Mouse (Mus musculus) neural tube, embryonic 10.5 days (tissue): ENCODE data around the gene Ugcg.

Source experiments
- DNase-seq: peaks from one replicate; pipeline ENCODE4 v3.0.0-alpha.2; 2017; ENCODE audit warnings: low spot score; ENCODE audit errors: extremely low spot score

The Ugcg gene

DNA sequence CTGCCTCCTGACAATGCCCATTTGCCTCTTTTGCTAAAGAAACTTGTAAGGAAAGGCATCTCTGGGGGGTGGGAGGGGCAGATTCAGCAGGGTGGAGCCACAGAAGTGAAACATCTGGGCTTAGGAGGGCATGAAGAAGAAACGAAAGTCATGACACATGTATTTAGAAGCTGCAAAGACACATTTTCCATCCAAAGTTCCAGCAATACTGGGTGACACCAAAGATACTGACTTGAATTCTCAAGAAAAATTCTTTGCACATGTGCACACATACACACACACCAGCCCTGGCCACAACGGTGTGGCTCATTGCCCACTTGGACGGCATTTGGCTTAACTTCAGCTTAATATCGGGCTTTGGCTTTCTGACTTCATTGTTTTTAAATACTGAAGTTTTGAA, 35.8 kb downstream of the Ugcg start:
- DNase-seq: no peak

DNA sequence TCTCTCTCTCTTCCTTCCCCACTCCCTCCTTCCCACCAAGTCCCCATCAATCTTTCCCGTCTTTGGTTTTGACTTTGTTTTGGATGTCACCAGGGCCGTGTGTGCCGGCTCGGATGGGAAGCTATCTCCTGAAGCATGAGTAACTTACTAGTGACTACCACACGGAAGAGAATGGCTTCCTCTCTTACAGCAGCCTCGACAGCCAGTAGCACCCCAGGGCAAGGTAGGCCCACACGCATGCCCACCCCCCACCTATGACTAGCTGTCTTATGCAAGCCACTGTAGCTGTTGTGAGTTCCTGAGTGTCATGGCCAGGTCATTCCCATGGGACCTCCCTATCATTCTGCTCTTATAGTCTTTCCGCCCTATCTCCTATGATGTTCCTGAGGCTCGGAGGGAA, 38.0 kb downstream of the Ugcg start:
- DNase-seq: no peak

DNA sequence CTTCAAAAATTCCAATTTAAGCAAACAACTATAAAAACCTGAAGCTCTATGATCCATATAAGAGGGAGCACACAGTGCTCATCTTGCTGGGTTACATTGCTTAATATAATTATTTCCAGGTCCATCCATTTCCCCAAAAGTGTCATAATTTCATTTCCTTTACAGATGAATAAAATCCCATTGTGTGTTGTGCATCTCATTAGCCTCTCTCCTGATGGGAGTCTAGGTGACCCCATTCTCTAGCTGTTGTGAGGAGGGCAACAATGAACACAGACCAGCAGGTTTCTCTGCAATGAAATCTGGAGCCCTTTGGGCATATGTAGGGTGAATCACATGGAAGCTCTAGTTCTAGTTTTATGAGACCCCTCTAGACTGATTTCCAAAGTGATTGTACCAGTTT, 39.9 kb downstream of the Ugcg start:
- no peak for DNase-seq

DNA sequence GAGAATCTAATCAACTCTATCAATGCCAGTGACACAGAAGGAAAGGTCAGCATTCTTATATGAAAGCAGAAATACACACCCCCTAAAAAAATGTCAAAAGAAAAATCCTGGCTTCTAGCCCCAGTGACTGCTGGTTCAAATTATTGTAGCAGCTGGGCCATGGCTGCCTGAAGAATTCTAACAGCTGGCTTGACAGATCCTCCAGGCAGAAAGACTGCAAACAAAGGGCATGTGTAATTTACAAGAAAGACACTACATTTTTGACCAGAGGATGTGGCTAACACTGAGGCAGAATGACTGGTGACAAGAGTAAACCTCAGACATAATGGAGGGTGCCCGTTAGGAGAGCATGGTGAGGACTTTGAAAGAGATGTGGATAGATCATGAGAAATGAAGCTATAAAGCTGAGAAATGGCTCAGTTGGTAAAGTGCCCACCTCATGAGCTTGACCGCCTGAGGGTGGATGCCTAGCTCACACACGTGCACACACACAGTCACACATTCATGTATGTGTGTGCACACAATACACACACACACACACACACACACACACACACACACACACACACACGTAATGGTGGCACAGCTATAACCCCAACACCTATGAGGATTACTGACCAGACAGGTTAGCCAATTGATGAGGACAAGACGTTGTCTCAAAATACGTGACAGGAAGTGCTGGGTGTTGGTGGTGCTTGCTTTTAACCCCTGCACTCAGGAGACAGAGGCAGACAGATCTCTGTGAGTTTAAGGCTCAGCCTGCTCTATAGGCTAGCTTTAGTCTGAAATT, 42.4 kb downstream of the Ugcg start:
- DNase-seq: no peak

DNA sequence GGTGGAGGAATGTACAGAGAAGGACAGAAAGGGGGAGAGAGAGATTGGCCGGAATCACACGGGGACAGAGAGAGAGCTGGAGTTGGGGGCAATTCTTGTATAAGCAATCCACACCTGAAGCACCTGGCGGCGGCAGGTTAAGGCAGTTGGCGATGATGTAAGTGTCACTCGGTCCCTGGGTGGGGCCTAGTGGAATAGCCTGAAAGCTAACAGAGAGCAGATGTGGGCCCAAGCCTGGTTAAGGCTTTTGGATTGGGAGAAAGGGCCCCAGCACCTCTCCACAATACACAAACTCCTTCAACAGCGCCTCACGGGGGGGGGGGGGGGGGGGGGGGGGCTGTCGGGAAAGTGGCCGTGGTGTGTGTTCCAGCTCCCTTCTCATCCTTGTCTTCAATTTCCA, 45.0 kb downstream of the Ugcg start:
- no peak for DNase-seq

DNA sequence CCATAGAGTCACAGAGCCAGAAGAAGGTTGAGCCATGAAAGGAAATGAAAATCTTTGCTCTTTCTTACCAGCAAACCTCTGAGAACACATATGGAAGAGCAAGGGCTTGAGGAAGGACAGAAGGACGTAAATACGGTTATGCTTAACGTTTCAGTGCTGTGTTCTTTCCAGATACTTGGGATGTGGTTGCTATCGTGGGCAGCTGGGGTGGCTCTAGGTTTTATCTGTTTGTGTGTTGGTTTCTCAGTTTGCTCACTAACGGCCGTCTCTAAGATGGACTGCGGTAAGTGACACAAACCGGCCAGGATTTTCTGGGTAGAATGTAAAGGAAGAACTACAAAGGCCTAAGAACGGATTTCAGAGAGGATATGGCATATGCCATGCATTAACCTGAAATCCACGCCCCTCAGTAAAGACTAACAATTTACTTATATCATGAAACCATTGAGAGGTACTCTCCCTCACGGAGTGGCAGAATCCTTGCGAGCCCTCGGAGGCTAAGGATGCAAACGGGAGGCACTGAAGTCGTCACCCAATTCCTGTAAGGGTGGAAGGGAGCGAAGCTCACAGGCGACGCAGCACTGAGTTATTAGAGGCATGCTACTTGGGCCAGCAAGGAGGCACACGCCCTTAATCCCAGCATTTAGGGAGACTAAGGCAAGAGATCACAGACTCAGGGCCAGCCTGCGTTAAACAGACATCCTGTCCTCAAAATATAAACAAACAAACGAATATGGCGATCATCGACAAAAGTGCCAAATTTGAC, 45.6 kb downstream of the Ugcg start:
- DNase-seq: no peak

DNA sequence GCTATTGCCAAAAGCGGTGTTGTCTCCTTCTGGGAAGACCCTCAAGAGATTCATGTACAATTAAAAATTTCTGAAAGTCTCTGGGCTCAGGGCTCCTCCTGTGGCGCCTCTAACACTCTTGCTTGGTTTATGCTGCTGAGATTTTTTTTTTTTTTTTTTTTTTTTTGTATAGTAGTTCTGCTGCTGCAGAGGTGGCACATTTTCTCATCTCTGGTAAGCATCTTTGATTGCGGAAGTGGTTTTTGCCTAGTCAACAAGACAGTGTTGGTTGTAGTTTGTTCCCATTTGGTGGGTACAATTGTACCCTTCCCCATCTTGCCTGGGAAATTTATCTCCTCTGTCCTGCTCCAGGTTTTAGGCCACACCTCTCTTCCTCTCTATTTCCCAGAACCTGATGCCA, 47.3 kb downstream of the Ugcg start:
- no peak for DNase-seq

DNA sequence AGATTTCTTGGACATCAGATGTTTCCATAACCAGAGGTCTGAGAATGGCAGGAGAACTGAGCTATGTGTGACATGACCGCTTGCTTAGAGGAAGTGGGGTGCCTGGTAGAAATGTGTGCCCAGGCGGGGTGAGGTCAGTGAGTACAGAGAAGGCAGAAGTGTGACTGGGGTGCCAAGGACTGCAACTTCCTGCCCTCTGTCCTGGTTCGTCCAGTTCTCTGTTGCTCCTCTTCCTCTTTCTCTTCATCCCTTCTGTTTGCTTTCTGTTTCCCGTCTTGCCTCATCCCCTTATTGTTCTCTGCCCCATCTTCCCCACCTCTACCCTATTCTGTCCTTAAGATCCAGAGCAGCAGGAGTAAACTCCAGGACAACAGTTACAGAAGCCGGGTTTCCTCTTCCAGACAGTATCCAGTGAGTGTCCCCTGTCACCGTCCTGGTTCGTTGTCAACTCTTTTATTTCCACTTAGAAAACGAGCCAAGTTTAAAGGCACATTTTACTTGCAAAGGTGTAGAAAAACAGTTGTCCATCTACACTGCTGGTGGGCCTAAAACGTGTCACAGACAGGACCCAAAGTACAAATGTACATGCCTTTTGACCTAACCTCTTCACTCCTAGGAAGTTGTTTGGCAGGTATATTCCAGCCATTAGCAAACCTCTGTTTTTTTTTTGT, 49.7 kb downstream of the Ugcg start:
- DNase-seq: no peak

DNA sequence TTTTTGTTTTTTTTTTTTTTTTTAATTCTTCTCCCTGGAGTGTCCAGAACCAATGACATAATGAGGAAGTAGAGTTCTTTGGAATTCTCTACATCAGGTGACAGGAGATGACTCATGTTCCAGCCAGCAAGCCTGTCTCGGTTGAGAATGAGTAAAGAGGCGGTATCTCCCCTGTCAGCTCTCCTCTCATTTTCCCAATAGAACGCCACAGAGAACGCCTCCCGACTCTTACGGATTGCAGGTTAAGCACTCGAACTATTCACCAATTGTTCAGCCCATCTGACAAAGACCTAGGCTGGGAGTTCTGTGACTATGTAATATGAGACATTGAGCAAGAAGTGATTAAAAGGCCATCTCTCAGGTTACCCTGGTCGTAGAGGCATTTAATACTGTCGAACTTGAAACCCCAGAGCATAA, 50.3 kb downstream of the Ugcg start:
- no peak for DNase-seq

DNA sequence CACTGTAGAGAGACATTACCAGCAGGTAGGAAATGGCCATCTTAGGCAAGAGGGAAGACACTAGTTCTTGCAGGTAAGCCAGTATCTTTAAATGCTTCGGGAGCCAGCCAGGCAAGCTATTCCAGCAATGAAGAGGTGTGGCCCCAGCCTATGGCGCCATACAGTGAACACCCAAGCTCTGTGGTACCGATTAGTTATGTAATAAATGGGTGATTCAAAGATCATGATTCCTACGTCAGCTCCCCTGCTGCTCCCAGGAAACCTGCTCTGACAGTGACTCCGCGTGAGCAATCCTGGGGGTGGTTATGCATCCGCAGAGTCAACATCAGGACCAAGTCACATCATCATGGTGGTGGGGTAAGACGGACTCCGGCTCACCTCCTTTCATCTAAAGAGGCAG, 51.1 kb downstream of the Ugcg start:
- DNase-seq: no peak

DNA sequence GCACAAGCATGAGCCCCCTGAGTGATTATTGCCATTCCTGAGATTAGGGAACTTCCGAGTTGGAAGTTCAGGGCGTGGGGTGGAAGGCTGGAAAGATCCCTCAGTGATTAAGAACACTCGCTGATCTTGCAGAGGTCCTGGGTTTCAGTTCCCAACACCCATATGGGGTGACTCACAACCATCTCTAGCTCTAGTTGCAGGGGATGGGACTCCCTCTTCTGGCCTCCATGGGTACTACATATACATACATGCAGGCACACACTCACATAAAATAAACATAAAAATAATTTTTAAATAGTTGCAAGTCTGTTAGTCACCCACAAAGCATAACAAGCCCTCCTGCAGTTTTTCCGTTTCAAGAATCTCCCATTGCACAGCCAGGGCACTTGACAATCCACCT, 52.0 kb downstream of the Ugcg start:
- DNase-seq: no peak

DNA sequence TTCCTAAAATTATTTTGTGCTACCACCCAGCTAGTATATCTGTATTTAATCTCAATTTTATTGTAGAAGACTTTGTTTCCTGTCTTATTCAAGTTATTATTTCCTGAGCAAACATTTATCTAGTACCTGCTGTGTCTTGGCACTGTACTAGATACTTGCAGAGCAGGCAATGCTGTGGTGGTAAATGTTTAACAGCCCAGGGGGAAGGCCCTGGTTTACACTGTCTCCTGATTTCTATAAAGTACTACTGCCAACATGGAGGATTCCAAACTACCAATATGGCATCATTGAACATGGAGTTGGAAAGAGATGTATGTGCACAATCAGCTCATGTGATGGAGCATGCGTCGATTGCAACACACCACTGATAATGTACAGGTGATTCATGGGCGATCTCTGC, 53.2 kb downstream of the Ugcg start:
- no peak for DNase-seq

DNA sequence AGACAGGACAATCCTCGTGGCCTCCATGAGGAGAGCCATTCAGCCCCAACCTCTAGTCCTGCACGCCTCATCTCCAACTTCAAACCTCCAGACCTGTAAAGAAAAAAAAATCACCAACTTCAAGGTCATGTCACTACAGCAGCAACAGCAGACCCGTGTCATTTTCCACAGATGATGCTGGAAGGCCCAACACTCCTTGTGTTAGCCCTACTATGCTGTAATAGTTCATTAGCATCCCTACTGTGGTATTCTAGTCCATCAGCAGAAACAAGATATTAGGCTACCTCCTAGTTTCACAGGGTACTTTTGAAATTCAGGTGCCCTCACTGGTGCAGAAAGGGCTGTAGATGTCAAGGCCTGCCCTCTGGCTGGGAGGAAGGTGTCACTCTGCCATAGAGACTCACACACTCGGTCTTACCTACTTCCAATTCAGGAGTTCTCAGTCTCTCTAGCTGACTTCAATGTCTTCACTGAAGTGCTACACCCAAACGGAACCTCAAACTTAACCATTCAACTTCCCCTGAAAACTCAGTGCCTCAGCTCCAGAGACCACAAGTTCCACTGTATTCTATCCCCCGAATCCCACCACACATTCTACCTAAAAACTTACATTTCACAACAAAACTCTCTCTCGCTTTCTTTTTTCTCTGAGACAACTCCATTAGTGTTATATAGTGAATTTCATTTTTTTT, 54.9 kb downstream of the Ugcg start:
- DNase-seq: no peak

DNA sequence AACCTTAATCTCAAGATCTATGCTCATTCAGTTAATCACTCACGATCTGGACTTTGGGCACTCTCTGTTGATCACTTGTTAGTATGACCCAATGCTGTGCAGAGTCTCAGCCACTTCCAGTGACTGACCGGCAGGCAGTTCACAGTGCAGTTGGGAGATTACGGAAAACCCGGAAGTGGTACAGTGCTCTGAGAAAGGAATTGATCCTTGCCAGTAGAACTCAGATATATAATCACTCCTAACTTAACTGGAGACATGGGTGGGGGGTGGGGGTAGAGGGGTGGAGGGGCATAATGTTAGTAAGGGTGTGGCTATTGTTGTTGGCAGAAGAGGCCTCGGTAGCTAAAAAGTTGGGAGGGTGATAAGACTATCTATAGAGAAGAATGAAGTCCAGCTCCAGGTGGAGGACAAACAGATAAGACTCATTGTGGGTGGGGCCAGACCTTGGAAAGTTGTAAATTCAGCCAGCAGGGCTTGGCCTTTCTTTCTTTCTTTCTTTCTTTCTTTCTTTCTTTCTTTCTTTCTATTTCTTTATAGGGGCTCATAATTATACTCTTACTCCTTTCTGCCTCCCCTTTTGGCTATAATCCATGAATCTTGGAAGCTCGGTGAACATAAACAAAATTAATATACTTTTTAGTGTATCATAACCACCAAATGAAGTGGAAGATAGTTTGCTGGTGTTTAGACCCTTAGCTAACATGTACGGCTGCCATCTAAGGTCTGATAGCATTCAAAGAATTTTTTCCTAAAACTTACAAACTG, 55.9 kb downstream of the Ugcg start:
- DNase-seq: no peak

DNA sequence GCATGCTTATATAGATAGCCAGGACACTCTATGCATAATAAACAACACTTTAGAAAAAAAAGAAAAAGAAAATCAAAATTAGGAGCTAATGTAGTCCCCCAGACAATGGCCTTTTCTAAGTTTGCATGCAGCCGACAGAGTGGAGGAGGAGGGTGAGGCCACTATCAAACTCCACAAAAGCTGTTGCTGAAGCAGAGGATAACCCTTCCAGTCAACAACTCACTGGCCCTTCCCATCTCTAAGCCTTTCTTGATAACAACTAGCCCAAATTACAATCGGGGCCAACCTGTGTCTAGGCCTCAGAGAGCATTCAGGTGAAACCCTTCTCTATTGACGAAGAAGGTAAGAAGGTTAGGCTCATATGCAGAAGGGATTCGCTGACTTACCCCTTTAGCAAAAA, 56.7 kb downstream of the Ugcg start:
- DNase-seq: no peak

DNA sequence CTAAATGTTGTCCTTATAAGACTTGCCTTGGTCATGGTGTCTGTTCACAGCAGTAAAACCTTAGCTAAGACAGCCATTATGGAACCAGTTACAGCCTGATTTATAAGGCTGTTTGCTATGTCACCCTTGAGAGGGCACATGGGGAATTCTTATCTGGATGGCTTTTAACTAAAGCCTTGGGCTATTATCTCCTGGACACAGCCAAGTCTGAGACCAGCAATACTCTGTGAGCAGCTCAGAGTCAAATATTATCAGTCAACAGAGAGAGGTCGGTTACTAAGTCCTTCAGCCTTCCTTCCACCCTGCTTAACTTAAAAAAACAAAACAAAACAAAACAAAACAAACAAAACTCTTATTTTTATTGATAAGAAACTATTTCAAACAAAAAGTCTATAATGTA, 58.5 kb downstream of the Ugcg start:
- DNase-seq: no peak

DNA sequence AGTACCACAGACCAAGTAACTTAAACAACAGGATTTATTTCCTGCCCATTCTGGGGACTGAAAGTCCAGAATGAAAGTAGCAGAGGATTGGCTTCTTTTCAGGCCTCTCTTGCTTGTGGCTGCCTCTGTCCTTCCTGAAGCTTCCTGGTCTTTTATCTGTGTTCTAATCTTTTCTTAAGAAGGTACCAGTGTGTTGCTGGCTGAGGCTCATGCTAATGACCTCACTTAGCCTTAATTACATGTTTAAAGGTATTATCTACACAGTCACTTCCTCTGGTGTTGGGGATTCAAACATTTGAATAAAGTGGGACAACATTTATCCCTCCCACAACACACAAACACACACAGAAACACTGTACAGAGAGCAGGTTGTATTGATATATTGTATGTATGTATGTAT, 59.0 kb downstream of the Ugcg start:
- DNase-seq: no peak

DNA sequence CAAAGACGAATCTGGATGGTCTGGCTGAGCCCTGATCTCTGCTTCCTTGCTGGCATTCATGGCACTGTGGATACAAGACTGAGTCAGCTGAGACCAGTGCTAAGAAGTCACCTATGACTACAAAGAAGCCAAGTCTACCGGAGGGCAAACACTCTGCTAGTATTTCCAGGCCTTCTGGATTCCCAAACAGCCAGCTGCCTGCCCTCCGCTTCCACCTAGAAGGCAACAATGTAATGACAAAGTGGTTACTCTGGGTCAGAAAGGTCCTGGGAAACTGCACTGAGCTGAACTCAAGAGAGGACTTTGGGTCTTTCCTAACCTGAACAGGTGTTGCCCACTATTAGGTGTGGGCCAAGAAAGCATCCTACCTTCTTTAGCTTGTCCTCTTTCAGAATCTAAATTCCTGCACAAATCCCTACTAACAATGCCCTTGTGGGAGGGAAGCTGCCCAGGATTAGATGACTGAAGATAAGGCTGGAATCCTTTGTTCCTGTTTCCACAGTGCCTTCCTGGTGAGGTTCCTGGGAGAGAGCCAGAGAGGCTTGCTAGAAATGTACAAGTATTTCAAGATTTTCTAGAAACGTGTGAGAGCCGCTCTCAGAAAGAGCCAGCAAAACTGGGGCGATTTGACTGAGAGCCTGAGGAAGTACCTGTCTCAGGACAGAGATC, 63.5 kb downstream of the Ugcg start:
- no peak for DNase-seq

DNA sequence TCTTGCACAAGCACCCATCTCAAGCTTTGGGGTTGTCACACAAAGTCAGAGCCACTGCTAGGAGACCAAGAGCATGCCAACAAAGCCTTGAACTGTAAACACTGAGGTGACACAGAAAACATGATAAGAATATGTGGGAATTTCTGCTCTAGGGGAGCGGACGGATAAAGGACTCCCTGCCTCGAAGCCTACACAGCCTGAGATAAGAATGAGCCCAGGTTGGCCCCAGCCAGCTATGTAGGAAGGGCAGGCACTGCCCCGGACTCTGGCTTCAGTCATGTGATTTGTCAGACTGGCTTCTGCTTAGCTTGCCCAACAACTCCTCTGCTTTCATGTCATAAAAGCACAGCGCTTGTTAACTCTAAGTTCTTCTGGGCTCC, 64.0 kb downstream of the Ugcg start:
- DNase-seq: no peak

DNA sequence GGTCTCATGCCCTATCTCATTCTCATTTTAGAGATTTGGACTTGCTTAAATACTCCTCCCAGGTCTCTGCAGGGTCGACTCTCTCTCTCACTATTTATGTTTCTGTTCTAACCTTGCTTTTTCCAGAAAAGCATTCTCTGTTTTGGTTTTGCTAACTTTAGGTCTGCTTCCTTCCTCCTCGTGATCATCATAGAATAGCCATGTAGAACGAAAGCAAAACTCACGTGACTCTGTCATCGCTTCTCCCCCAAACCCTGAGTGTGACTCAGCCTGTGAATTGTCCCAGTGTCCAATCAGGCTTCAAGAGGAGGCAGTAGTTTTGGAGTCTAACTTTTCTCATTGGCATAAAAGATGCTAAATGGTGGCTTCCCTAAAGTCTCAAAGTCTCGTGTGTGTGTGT, 65.3 kb downstream of the Ugcg start:
- no peak for DNase-seq

DNA sequence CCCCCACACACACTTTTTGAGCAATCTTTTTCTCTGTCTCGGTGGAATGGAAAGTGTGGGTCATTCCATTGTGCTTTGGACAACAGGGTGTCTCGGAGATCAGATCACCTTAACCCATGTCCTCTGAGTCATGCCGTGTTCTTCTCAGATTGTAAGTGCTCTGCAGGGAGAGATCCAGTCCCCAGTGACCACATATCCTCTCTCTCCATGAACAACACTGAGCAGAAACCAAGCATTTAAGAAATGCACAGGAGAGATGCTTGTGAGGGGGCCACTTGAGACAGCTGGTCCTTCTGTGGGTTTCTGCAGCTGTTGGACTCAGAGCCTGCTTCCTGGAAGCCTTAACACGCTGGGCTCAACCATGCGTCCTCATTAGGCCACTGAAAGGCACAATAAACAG, 66.9 kb downstream of the Ugcg start:
- no peak for DNase-seq
